Mouse (Mus musculus) forebrain, embryonic 14.5 days (tissue): ENCODE data around the gene Fam174a. TPM values are rescaled to one million over a fixed set of nuclear protein-coding genes. Genes with fewer than 3 reads are reported as not detected.

Experiments used
- ATAC-seq: fragments of 200-750 bp; cut with Nextera tagmentation; 2 replicates; pipeline ENCODE4 v1.8.0; 2017; ENCODE audit warnings: mild to moderate bottlenecking, moderate library complexity
- DNase-seq: peaks from one replicate; pipeline ENCODE4 v3.0.0-alpha.2; 2015; ENCODE audit warnings: low spot score
- H3K27ac ChIP-seq: fragments of 300-500 bp; sonication (generic); 2 replicates; pipeline ENCODE4 v1.5.1; 2014; ENCODE audit warnings: low read depth, mild to moderate bottlenecking, control low read depth, low read length, moderate library complexity
- H3K27me3 ChIP-seq: fragments of 300-500 bp; sonication (generic); replicated peaks from 2 replicates; pipeline ENCODE4 v1.6.1; 2014; ENCODE audit warnings: low read length, control low read depth, mixed read lengths; ENCODE audit not compliant: control insufficient read depth, insufficient read depth
- H3K36me3 ChIP-seq: fragments of 300-500 bp; sonication (generic); 2 replicates; pipeline ENCODE4 v1.6.1; 2014; ENCODE audit warnings: low read length, control low read depth; ENCODE audit not compliant: control insufficient read depth, insufficient read depth
- H3K4me1 ChIP-seq: fragments of 300-500 bp; sonication (generic); 2 replicates; pipeline ENCODE4 v1.6.1; 2014; ENCODE audit warnings: antibody characterized with exemption, low read length, control low read depth; ENCODE audit not compliant: control insufficient read depth, insufficient read depth
- H3K4me2 ChIP-seq: fragments of 300-500 bp; sonication (generic); 2 replicates; pipeline ENCODE4 v1.6.1; 2014; ENCODE audit warnings: mild to moderate bottlenecking, control low read depth, low read length
- H3K4me3 ChIP-seq: fragments of 300-500 bp; sonication (generic); 2 replicates; pipeline ENCODE4 v1.5.1; 2014; ENCODE audit warnings: low read depth, low read length, control low read depth
- H3K9ac ChIP-seq: fragments of 300-500 bp; sonication (generic); 2 replicates; pipeline ENCODE4 v1.6.1; 2014; ENCODE audit warnings: mild to moderate bottlenecking, low read length, control low read depth, moderate library complexity
- H3K9me3 ChIP-seq: fragments of 300-500 bp; sonication (generic); replicated peaks from 2 replicates; pipeline ENCODE4 v1.6.1; 2016; ENCODE audit warnings: low read length, control low read depth, mixed read lengths; ENCODE audit not compliant: control insufficient read depth
- whole genome bisulfite sequencing: fragments of 180-500 bp; shearing (Covaris S2); extraction: QIAGEN DNeasy Blood & Tissue Kit; methylation state at CpG from one replicate; pipeline ENCODE4 v1.1.7; 2014; 5-methylcytosine and 5-hydroxymethylcytosine counted together
- polyA plus RNA-seq: library from polyadenylated mRNA; unstranded; fragments of >200 nt; fragmentation: Nextera tagmentation; extraction: Ambion mirVana; gene quantifications from 2 replicates; pipeline ENCODE4 v1.2.1, GENCODE M21; 2014

Gene Fam174a
- 20.4 and 23.9 TPM in 2 replicates for polyA plus RNA-seq

- no peaks in the 10 kb centered on the region for H3K27me3 ChIP-seq
- peak within 1 kb of the TSS; percentile 94 for H3K4me2 ChIP-seq
- no peaks in the 10 kb centered on the region for H3K36me3 ChIP-seq
- WGBS = under 1% methylated on average over 79 of the region's 79 CpGs
- ATAC-seq (peak; percentile 99), DNase-seq (peak; percentile 97)
- peaks cover 8% of the 10 kb centered on the region; the same call in 1 of the 2 replicates for H3K4me1 ChIP-seq
- peak within 1 kb of the TSS; percentile 87 for H3K9ac ChIP-seq
- peak within 1 kb of the TSS; percentile 86 for H3K4me3 ChIP-seq
- H3K27ac ChIP-seq = peak within 1 kb of the TSS; percentile 60
- H3K9me3 ChIP-seq = no peaks in the 10 kb centered on the region
Observed at GRCm38 (mm10) chr1:95313393-95314228, at the start of gene Fam174a. Gene Fam174a, plus strand, starts transcription at chr1:95313623.

- ATAC-seq (no peak), DNase-seq (no peak)
- H3K4me1 ChIP-seq = no peaks in the 10 kb centered on the region
- H3K36me3 ChIP-seq = no peaks in the 10 kb centered on the region
- 18% methylated on average over 2 of the region's 2 CpGs for WGBS
- no peak overlapping the region for H3K9ac ChIP-seq
- H3K27ac ChIP-seq = no peak overlapping the region
- no peak overlapping the region for H3K4me3 ChIP-seq
- no peak overlapping the region for H3K4me2 ChIP-seq
- H3K27me3 ChIP-seq = no peaks in the 10 kb centered on the region
- H3K9me3 ChIP-seq = no peaks in the 10 kb centered on the region
Observed at GRCm38 (mm10) chr1:95263843-95264242, 49.6 kb upstream of the Fam174a start.

- Histone ChIP-seq H3K9me3 (no peaks in the 10 kb centered on the region), H3K27ac (no peak overlapping the region), H3K9ac (no peak overlapping the region), H3K27me3 (no peaks in the 10 kb centered on the region), H3K4me1 (no peaks in the 10 kb centered on the region), H3K36me3 (no peaks in the 10 kb centered on the region), H3K4me2 (no peak overlapping the region), H3K4me3 (no peak overlapping the region)
- ATAC-seq (peak; percentile 23; the same call in 1 of the 2 replicates), DNase-seq (peak; percentile 23)
- 73% methylated on average over 13 of the region's 13 CpGs for WGBS
Observed at GRCm38 (mm10) chr1:95267950-95268724, 45.3 kb upstream of the Fam174a start.

GRCm38 (mm10) chr1:95273321-95273720, 40.1 kb upstream of the Fam174a start:
- 6% methylated on average over 1 of the region's 1 CpGs for whole genome bisulfite sequencing
- H3K27ac ChIP-seq = no peak overlapping the region

GRCm38 (mm10) chr1:95308324-95308723, 5.1 kb upstream of the Fam174a start:
- Histone ChIP-seq H3K36me3 (no peaks in the 10 kb centered on the region), H3K4me2 (no peak overlapping the region), H3K9ac (no peak overlapping the region), H3K27ac (no peak overlapping the region), H3K4me1 (no peaks in the 10 kb centered on the region), H3K9me3 (no peaks in the 10 kb centered on the region), H3K27me3 (no peaks in the 10 kb centered on the region), H3K4me3 (no peak overlapping the region)
- ATAC-seq (no peak), DNase-seq (no peak)
- WGBS = 89% methylated on average over 5 of the region's 5 CpGs

More at GRCm38 (mm10) chr1:95273321-95273720, 40.1 kb upstream of the Fam174a start:
- Histone ChIP-seq H3K4me2 (no peak overlapping the region), H3K27me3 (no peaks in the 10 kb centered on the region), H3K9ac (no peak overlapping the region), H3K4me3 (no peak overlapping the region), H3K4me1 (no peaks in the 10 kb centered on the region), H3K36me3 (no peaks in the 10 kb centered on the region), H3K9me3 (no peaks in the 10 kb centered on the region)
- no peak for DNase-seq
- no peak for ATAC-seq

GRCm38 (mm10) chr1:95314229-95314555, 769 bp downstream of the Fam174a start:
- no peaks in the 10 kb centered on the region for H3K27me3 ChIP-seq
- peak overlapping the region; percentile 86 for H3K4me3 ChIP-seq
- H3K4me2 ChIP-seq = peak overlapping the region; percentile 94
- H3K27ac ChIP-seq = peak overlapping the region; percentile 60; the same call in 1 of the 2 replicates
- no peak for ATAC-seq
- H3K36me3 ChIP-seq = no peaks in the 10 kb centered on the region
- peak; percentile 37 for DNase-seq
- H3K9me3 ChIP-seq = no peaks in the 10 kb centered on the region
- H3K4me1 ChIP-seq = peaks cover 8% of the 10 kb centered on the region; the same call in 1 of the 2 replicates
- WGBS = 2% methylated on average over 6 of the region's 6 CpGs
- H3K9ac ChIP-seq = peak overlapping the region; percentile 87

- Histone ChIP-seq H3K36me3 (no peaks in the 10 kb centered on the region), H3K9ac (no peak overlapping the region), H3K4me3 (no peak overlapping the region), H3K9me3 (no peaks in the 10 kb centered on the region), H3K27ac (no peak overlapping the region), H3K4me2 (no peak overlapping the region), H3K27me3 (no peaks in the 10 kb centered on the region), H3K4me1 (peaks cover 8% of the 10 kb centered on the region; the same call in 1 of the 2 replicates)
- 75% methylated on average over 6 of the region's 6 CpGs for WGBS
- ATAC-seq = no peak
- peak; percentile 55 for DNase-seq
Observed at GRCm38 (mm10) chr1:95315981-95316380, 2.6 kb downstream of the Fam174a start.

- no peaks in the 10 kb centered on the region for H3K4me1 ChIP-seq
- no peak overlapping the region for H3K27ac ChIP-seq
- no peak overlapping the region for H3K4me3 ChIP-seq
- H3K27me3 ChIP-seq = no peaks in the 10 kb centered on the region
- DNase-seq (no peak), ATAC-seq (no peak)
- 0 out of 2 replicates have a peak, but pooled peaks cover 4% of the 10 kb centered on the region for H3K36me3 ChIP-seq
- 95% methylated on average over 2 of the region's 2 CpGs for WGBS
- no peak overlapping the region for H3K4me2 ChIP-seq
- H3K9me3 ChIP-seq = no peaks in the 10 kb centered on the region
- H3K9ac ChIP-seq = no peak overlapping the region
Observed at GRCm38 (mm10) chr1:95322219-95322618, 8.8 kb downstream of the Fam174a start.
